Mouse (Mus musculus): Measurements from ENCODE around the gene Psmc3.
A peak's percentile ranks its signal among the peaks of the same experiment; 100 is the strongest.
"Not testable (repeated sequence)": the region's sequence is repeated elsewhere in the genome, so short reads cannot be mapped to it uniquely, and the experiment has no call there.

Psmc3 gene

GRCm38 (mm10) chr2:91082844-91083243, 29.0 kb downstream of the Psmc3 start:
- no peak for DNase-seq

GRCm38 (mm10) chr2:91083366-91083940, 29.6 kb downstream of the Psmc3 start:
- DNase-seq: no peak

DNA sequence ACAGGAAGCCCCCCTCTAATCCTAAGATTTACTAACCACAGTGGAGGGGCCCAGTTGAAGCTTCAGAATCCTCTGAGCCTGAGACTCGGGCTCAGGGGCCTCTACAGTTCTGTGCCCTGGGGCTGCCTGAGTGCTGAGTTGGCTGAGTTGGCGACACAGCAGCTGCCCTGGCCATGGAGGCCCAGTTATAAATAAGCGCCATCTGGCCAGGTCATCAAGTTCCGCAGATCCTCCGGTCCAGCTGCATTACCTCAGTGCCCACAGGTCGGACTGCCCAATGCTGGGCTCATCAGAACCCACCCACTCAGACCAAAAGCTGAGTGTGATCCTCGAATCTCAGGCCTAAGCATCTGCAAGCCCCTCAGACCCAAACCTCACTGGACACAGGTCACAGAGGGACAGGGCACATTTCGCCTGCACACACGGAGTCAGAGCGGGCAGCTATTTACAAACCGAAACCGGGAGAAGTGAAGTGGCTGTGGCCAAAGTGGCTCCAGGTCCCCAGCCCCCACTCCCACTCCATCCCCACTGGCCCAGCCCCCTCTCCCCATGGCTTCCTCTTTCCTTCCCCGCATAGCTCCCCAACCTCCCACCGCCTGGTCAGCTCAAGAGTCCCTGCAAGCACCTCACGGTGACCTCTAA, 30.5 kb downstream of the Psmc3 start:
- DNase-seq: no peak

- DNase-seq: no peak
Measured at GRCm38 (mm10) chr2:91085494-91086391, 31.9 kb downstream of the Psmc3 start.

- no peak for DNase-seq
Measured at GRCm38 (mm10) chr2:91086392-91087237, 32.8 kb downstream of the Psmc3 start.

DNA sequence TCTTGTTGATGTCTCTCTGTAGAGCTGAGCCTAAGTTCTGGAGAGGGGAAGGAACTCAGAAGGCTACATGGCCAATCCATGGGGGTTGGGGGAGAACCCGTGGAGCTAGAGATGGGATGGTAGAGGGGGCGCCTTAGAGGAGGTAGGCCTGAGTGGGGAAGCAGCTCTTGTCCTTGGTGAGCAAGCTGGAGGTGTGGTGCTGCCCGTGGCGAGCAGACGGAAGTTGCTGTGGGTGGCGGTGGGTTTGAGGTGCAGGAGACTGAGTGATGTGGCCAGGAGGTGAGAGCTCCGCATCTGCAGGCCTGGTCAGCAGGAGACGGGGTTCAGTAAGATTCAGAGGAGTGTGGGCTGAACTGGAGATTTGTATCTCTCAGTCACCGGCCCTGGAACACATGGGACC, 33.6 kb downstream of the Psmc3 start:
- no peak for DNase-seq

- no peak for DNase-seq
Measured at GRCm38 (mm10) chr2:91088987-91089386, 35.2 kb downstream of the Psmc3 start.

DNA sequence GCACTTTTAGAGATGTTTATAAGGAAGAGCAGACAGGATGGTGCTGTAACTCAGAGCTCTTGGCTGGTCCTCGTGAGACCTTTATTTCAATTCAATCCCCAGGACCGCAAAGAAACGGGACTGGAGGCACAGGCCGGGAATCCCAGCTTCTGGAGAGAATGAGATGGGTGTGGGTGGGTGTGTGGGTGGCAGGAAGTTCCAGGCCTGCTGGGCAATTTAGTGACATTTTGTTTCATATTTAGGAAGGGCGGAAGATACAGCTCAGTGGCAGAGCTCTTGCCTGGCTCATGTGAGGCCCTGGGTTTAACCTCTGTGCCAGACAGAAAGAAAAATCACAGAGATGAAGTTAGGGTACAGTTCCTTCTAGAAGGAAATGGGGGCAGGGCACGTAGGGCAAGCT, 36.4 kb downstream of the Psmc3 start:
- DNase-seq: no peak

DNA sequence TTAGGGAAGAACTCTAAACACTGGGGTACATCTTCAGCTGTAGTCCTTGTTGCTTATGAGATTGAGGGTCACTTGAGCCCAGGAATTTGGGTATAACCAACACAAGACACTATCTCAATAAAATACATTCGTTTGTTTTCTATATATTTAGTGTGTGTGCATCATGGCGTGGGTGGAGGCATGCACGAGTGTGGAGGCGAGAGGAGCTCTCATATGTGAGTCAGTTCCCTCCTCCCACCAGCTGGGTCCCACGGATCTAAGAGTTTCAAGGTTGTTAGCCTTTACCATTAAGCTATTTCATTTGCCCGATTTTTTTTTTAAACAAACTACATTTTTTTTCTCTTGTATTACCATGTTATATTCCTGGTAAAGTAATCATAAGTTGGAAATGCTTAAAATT, 37.0 kb downstream of the Psmc3 start:
- no peak for DNase-seq

DNA sequence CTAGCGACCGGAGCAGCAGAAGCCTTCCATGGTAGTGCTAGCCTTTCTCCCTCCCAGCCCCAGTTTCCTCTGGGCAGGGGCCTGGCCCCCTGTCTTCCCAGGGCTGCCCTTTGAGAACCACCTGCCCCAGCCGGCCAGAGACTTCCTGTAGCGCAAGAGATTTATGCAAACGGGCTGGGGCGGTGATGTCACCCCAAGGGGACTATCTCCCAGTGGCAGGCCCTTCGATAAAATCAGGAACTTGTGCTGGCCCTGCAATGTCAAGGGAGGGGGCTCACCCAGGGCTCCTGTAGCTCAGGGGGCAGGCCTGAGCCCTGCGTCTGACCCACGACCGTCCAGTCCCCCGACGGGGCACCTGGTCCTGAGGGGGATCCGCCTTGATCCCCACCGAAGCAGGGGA, 42.7 kb downstream of the Psmc3 start:
- no peak for DNase-seq

DNA sequence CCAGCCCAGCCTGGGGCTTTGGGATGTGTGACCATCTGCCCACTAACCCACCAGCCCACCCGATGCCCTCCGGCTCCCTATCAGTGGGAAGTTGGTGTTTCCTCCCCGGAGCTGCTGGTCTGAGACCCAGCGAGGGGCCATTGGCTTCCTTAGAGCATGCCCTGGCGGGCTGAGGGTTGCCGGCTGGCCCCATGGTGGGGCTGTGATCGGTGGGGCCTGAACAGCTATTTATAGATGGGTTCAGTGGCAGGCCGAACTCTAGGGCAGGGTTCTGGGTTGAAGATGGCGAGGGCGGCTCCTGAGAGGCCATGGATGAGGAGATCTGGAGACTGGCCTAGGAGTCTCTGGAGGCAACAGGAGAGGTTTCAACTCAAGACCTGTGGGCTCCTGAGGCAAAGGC, 43.2 kb downstream of the Psmc3 start:
- DNase-seq: no peak

- DNase-seq: no peak
Measured at GRCm38 (mm10) chr2:91098156-91098555, 44.3 kb downstream of the Psmc3 start.

DNA sequence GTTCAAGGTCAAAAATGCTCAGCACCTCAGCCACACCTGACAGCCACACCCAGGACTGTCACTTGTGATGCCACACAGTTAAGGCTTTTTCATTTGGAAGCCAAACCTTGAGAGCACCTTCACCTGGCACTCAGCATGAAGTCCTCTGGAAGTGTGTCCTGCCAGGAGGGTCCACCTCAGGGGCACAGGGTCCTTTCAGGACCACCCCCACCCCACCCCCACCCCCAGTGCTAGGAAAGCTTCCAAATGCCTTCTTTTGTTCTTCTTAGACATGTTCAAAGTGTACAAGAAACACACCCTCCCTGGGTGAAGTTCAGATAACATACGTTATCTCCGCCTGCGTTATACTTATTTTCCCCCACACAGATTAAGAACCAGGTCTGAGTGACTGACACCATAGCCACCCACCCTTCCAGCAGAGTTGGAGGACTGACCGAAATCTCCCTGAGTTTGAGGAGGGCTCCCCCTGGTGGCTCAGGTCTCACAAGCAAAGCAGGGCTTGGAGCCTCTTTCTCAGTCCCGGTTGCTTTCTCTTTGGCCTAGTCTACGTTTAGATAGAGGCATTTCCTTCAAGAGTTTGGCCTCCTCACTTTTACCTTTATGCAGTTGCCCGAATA, 47.4 kb downstream of the Psmc3 start:
- DNase-seq: peak; percentile 92

DNA sequence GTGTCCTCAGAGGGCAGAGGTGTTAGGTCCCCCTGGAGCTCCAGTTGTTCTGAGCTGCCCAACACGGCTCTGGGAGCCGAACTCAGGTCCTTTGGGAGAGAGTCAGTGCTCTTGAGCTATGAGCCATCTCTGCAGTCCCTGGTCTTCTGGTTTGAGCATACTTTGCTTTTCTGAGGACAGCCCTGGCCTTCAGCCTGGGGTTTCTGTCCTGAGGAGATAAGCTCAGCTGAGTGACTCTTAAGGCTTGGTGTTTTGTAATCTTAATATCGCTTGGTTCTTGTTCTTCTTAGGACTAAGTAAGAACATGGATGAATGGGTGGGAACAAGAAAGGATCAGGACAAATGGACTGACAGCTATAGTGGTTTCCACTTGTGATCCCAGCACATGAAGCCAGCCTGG, 54.3 kb downstream of the Psmc3 start:
- no peak for DNase-seq

GRCm38 (mm10) chr2:91109241-91109640, 55.4 kb downstream of the Psmc3 start:
- DNase-seq: no peak

- no peak for DNase-seq
Measured at GRCm38 (mm10) chr2:91109807-91110385, 56.1 kb downstream of the Psmc3 start.

- no peak for DNase-seq
Measured at GRCm38 (mm10) chr2:91110429-91110828, 56.6 kb downstream of the Psmc3 start.

GRCm38 (mm10) chr2:91111832-91112231, 58.0 kb downstream of the Psmc3 start:
- not testable (repeated sequence) for DNase-seq

DNA sequence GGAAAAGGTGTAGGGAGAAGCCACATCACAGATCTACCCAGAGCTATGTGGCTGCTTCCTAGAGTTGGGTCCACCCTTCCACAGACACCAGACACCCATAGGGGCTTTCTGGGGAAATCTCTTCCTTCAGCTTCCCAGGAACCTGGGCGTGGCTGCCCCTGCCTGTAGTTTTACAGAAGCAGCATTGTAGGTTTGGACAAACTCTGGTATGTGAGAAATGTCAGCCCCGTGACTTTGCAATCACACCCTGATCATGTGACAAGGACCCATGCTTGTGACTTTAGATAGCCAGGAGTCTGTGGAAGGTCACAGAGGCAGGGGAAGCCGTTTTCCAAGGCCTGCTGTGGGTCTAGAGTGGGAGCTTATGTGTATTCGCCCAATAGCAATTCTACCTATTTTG, 58.7 kb downstream of the Psmc3 start:
- DNase-seq: peak; percentile 56

GRCm38 (mm10) chr2:91113334-91113733, 59.5 kb downstream of the Psmc3 start:
- DNase-seq: no peak

GRCm38 (mm10) chr2:91113852-91114251, 60.0 kb downstream of the Psmc3 start:
- no peak for DNase-seq

All from kidney, adult 9 months (tissue).